Mouse (Mus musculus): ENCODE data around the gene Cbx2. TPM values are rescaled to one million over a fixed set of nuclear protein-coding genes. Genes with fewer than 3 reads are reported as not detected.

Cbx2 gene
- total RNA-seq, 1 experiment from 2014 or later = 7.4 TPM

GRCm38 (mm10) chr11:119058041-119058995 lies 35.6 kb downstream of the Cbx2 start:
- DNase-seq = peak; percentile 57

GRCm38 (mm10) chr11:119059256-119059655 lies 36.5 kb downstream of the Cbx2 start:
- no peak for DNase-seq

GRCm38 (mm10) chr11:119066841-119067240 lies 44.1 kb downstream of the Cbx2 start:
- DNase-seq = peak; percentile 67

- DNase-seq = no peak
Measured at GRCm38 (mm10) chr11:119072239-119072638, 49.5 kb downstream of the Cbx2 start.

- DNase-seq = no peak
Measured at GRCm38 (mm10) chr11:119072986-119073385, 50.2 kb downstream of the Cbx2 start.

- peak; percentile 2 for DNase-seq
Measured at GRCm38 (mm10) chr11:119073876-119074433, 51.2 kb downstream of the Cbx2 start.

- DNase-seq = peak; percentile 2
Measured at GRCm38 (mm10) chr11:119075805-119076204, 53.0 kb downstream of the Cbx2 start.

GRCm38 (mm10) chr11:119077755-119078154 lies 55.0 kb downstream of the Cbx2 start:
- DNase-seq = peak; percentile 4

GRCm38 (mm10) chr11:119078691-119079444 lies 56.1 kb downstream of the Cbx2 start:
- DNase-seq = peak; percentile 86

- no peak for DNase-seq
Measured at GRCm38 (mm10) chr11:119079445-119079837, 56.7 kb downstream of the Cbx2 start.

- no peak for DNase-seq
Measured at GRCm38 (mm10) chr11:119080461-119081147, 57.8 kb downstream of the Cbx2 start.

Other genes with a start within 250 kb of the Cbx2 start
- 4.6 and 5.0 TPM in 2 replicates for gene Rbfox3, start 111.4 kb upstream of the Cbx2 start, total RNA-seq (2021)
- gene Enpp7, start 34.8 kb upstream of the Cbx2 start, total RNA-seq (2021) = not detected in 2 replicates
- 13.1 and 16.7 TPM in 2 replicates for gene Cbx8, start 18.0 kb downstream of the Cbx2 start, total RNA-seq (2021)
- gene Cbx4, start 63.3 kb downstream of the Cbx2 start, total RNA-seq (2021) = 105 and 156 TPM in 2 replicates
- 18.1 and 18.7 TPM in 2 replicates for gene Tbc1d16, start 205.5 kb downstream of the Cbx2 start, total RNA-seq (2021)
- gene Ccdc40, start 205.6 kb downstream of the Cbx2 start, total RNA-seq (2021) = 0.44 and 0.45 TPM in 2 replicates
- 78.3 and 81.3 TPM in 2 replicates for gene Gaa, start 244.9 kb downstream of the Cbx2 start, total RNA-seq (2021)

Data from adrenal gland, postnatal 14 days (tissue).